Mouse (Mus musculus) brain, embryonic 14.5 days (tissue): Measurements from ENCODE around the gene Apof.

Experiments used
- CTCF ChIP-seq: fragments of 200-500 bp; IDR thresholded peaks from 2 replicates; pipeline ENCODE4 v1.5.1; 2012; ENCODE audit warnings: inconsistent platforms, mild to moderate bottlenecking, moderate library complexity, borderline replicate concordance; ENCODE audit not compliant: insufficient read depth, insufficient read length; ENCODE audit errors: extremely low read depth
- POLR2A ChIP-seq: fragments of 200-500 bp; IDR thresholded peaks from 2 replicates; pipeline ENCODE4 v1.6.1; 2012; ENCODE audit warnings: mild to moderate bottlenecking, inconsistent platforms, borderline replicate concordance; ENCODE audit not compliant: poor library complexity, insufficient read depth, insufficient read length, severe bottlenecking; ENCODE audit errors: extremely low read depth

DNA sequence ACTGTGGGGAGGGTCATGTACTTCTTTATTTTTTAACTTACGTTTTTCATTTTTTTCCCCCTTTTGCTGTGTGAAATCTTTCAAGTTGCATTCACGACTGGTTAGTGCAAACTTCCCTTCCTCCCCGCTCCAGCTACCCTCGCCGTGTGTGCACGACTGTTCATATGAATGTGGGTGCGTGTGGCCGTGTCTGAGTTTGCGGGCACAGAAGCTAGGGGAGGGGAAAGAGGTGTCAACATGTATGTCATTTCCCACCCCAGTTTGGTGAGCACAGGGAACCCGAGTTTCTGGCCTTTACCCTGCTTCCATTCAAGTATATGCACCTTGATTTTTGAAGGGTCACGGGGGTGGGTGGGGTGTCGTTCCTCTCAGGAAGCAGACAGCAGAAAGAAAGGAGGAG lies 37.9 kb upstream of the Apof start:
- no peak for TF ChIP-seq POLR2A
- TF ChIP-seq CTCF: no peak
